Mouse (Mus musculus) testis, adult 2 months (tissue): Measurements from ENCODE around the gene Cbx1.

Experiments used
- CTCF ChIP-seq: fragments of 200-500 bp; IDR thresholded peaks from 2 replicates; pipeline ENCODE4 v1.5.1; 2012; ENCODE audit warnings: low read depth, mild to moderate bottlenecking, inconsistent platforms, low read length, moderate library complexity; ENCODE audit not compliant: control insufficient read depth, insufficient read depth, insufficient replicate concordance
- POLR2A ChIP-seq: fragments of 200-500 bp; IDR thresholded peaks from 2 replicates; pipeline ENCODE4 v1.6.1; 2012; ENCODE audit warnings: low read depth, mild to moderate bottlenecking, inconsistent platforms, low read length, moderate library complexity; ENCODE audit not compliant: control insufficient read depth

DNA sequence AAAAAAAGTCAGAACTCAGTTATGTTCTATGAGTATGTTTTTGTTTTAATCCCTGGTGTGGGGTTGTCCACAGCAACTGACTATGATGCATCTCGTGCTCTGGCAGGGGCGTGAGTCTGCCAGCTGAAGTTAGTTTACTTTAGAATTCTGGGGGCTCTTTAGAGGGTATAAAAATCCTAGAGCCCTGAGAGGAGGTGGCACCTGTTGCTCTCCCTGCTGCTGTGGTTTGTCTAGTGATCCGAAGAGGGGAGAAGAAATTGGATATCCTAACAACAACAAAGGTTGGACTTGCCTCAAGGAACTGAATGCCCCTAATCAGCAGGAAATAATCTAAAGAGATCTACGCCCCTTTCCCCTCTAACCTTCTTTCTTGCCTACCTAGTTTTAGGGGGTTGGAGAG lies 49.4 kb downstream of the Cbx1 start:
- TF ChIP-seq CTCF: no peak
- no peak for TF ChIP-seq POLR2A
